Mouse (Mus musculus) stomach, embryonic 14.5 days (tissue): ENCODE data around the gene Scyl3. TPM values are rescaled to one million over a fixed set of nuclear protein-coding genes. Genes with fewer than 3 reads are reported as not detected.

Experiments used
- ATAC-seq: fragments of 200-750 bp; cut with Nextera tagmentation; 2 replicates; pipeline ENCODE4 v1.8.0; 2017; ENCODE audit warnings: low read depth, moderate TSS enrichment; ENCODE audit not compliant: insufficient number of reproducible peaks, insufficient read depth, low FRiP score
- H3K27ac ChIP-seq: fragments of 300-500 bp; sonication (generic); 2 replicates; pipeline ENCODE4 v1.5.1; 2014; ENCODE audit warnings: mild to moderate bottlenecking, low read length, moderate library complexity, mixed read lengths
- H3K27me3 ChIP-seq: fragments of 300-500 bp; sonication (generic); 2 replicates; pipeline ENCODE4 v1.6.1; 2014; ENCODE audit warnings: low read length, control low read depth, mixed read lengths; ENCODE audit not compliant: control insufficient read depth, insufficient read depth
- H3K36me3 ChIP-seq: fragments of 300-500 bp; sonication (generic); 2 replicates; pipeline ENCODE4 v1.6.1; 2014; ENCODE audit warnings: mild to moderate bottlenecking, control low read depth, low read length, moderate library complexity, mixed read lengths; ENCODE audit not compliant: control insufficient read depth, insufficient read depth
- H3K4me1 ChIP-seq: fragments of 300-500 bp; sonication (generic); 2 replicates; pipeline ENCODE4 v1.6.1; 2014; ENCODE audit warnings: low read length, control low read depth, mixed read lengths; ENCODE audit not compliant: control insufficient read depth, insufficient read depth
- H3K4me2 ChIP-seq: fragments of 300-500 bp; sonication (generic); replicated peaks from 2 replicates; pipeline ENCODE4 v1.6.1; 2014; ENCODE audit warnings: low read depth, low read length, control low read depth
- H3K4me3 ChIP-seq: fragments of 300-500 bp; sonication (generic); 2 replicates; pipeline ENCODE4 v1.5.1; 2014; ENCODE audit warnings: low read depth, low read length, control low read depth
- H3K9ac ChIP-seq: fragments of 300-500 bp; sonication (generic); replicated peaks from 2 replicates; pipeline ENCODE4 v1.6.1; 2014; ENCODE audit warnings: low read depth, mild to moderate bottlenecking, control low read depth, low read length, moderate library complexity, mixed read lengths
- H3K9me3 ChIP-seq: fragments of 300-500 bp; sonication (generic); 2 replicates; pipeline ENCODE4 v1.6.1; 2016; ENCODE audit warnings: low read depth, low read length, control low read depth; ENCODE audit not compliant: control insufficient read depth
- WGBS: fragments of 180-500 bp; shearing (Covaris S2); extraction: QIAGEN DNeasy Blood & Tissue Kit; methylation state at CpG from one replicate; pipeline ENCODE4 v1.1.7; 2014; 5-methylcytosine and 5-hydroxymethylcytosine counted together
- polyA plus RNA-seq: library from polyadenylated mRNA; unstranded; fragments of >200 nt; fragmentation: Nextera tagmentation; extraction: Ambion mirVana; gene quantifications from 2 replicates; pipeline ENCODE4 v1.2.1, GENCODE M21; 2014

Gene Scyl3
- polyA plus RNA-seq, 1 experiment from 2014 or later, result 16.6 TPM

DNA sequence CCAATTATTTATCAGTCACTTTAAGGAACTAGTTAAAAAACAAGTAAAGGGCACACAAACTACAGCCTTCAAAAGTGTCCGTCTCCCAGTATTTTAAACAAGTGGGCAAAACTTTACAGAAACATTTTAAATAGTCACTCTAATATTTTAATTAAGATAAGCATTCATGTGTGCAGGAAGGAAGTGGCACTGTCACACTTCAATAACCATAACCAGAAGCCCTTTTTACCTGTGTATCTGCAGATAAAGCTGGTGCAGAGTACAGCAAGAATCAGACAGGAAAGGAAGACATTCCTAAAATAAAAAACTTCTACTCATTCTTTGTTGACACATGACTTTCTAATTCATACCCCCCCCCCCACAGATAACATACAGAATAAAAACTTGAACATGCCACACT, 47.6 kb downstream of the Scyl3 start:
- H3K4me1 ChIP-seq, result no peaks in the 10 kb centered on the region
- H3K36me3 ChIP-seq, result peaks cover 7% of the 10 kb centered on the region
- no peak for ATAC-seq
- no peak overlapping the region for H3K9ac ChIP-seq
- H3K4me3 ChIP-seq, result no peak overlapping the region
- WGBS, result 84% methylated on average over 1 of the region's 1 CpGs
- H3K27me3 ChIP-seq, result no peaks in the 10 kb centered on the region
- H3K9me3 ChIP-seq, result no peaks in the 10 kb centered on the region
- H3K27ac ChIP-seq, result no peak overlapping the region
- no peak overlapping the region for H3K4me2 ChIP-seq

DNA sequence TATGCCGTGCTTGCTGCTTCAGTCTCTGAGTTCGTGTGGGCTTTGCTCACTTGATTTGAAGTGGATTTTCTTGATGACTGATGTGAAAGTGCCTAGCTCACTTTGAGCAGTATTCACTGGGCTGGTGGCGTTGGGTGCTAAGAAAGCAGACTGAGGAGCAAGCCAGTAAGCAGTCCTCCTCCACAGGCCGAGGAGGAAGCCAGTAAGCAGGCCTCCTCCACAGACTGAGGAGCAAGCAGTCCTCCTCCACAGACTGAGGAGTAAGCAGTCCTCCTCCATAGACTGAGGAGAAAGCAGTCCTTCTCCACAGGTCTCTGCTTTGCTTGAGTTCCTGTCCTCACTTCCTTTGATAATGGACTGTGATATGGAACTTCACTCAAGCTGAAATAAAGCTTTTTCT, 63.5 kb downstream of the Scyl3 start:
- Histone ChIP-seq H3K36me3 (peaks cover under 1% of the 10 kb centered on the region; the same call in 1 of the 2 replicates), H3K4me3 (no peak overlapping the region), H3K4me1 (peaks cover 5% of the 10 kb centered on the region; the same call in 1 of the 2 replicates), H3K4me2 (no peak overlapping the region), H3K27me3 (no peaks in the 10 kb centered on the region), H3K9me3 (no peaks in the 10 kb centered on the region), H3K27ac (no peak overlapping the region), H3K9ac (no peak overlapping the region)
- WGBS, result 79% methylated on average over 4 of the region's 4 CpGs
- no peak for ATAC-seq

DNA sequence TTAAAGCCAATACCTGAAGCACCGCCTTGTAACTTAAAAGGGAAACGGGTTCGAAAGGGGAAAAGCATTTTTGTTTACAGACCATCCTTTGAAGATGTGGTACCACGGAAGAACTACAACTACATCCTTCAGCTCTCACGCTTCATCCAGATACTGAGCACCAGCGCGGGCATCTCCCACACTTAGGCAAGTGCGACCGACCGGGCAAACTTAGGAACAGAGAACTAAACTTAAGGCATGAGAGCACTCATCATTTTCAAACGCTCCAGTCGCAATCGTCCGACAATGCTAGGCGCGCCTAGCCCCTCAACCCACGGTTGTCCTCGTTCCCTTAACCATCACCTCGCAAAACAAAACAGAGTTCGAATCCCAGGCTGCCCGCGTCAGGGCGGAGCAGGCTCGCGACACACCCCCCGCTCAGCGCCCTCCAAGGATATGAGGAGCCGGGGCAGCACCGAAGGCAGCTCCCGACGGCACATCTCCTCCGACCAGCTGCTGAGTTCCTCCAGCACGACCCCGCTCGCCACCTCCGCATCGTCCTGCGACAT, 65.3 kb downstream of the Scyl3 start:
- peak; percentile 71 for ATAC-seq
- peak overlapping the region; percentile 27; the same call in 1 of the 2 replicates for H3K27ac ChIP-seq
- no peaks in the 10 kb centered on the region for H3K36me3 ChIP-seq
- H3K4me2 ChIP-seq, result peak overlapping the region; percentile 76
- peaks cover 5% of the 10 kb centered on the region; the same call in 1 of the 2 replicates for H3K4me1 ChIP-seq
- peak overlapping the region; percentile 71 for H3K4me3 ChIP-seq
- H3K27me3 ChIP-seq, result no peaks in the 10 kb centered on the region
- no peaks in the 10 kb centered on the region for H3K9me3 ChIP-seq
- peak overlapping the region; percentile 64 for H3K9ac ChIP-seq
- 1% methylated on average over 38 of the region's 38 CpGs for WGBS

GRCm38 (mm10) chr1:163994721-163995608, 66.1 kb downstream of the Scyl3 start, which contains the start of the genes BC055324 and Mettl18:
Gene BC055324 (minus strand): TSS chr1:163994796.
Gene Mettl18 (plus strand): TSS chr1:163994889.
- Histone ChIP-seq H3K4me1 (peaks cover 5% of the 10 kb centered on the region; the same call in 1 of the 2 replicates), H3K4me2 (peak within 1 kb of the TSS; percentile 76), H3K27me3 (no peaks in the 10 kb centered on the region), H3K9me3 (no peaks in the 10 kb centered on the region), H3K9ac (peak within 1 kb of the TSS; percentile 64), H3K36me3 (no peaks in the 10 kb centered on the region), H3K27ac (peak within 1 kb of the TSS; percentile 35; the same call in 1 of the 2 replicates), H3K4me3 (peak within 1 kb of the TSS; percentile 71)
- peak; percentile 96 for ATAC-seq
- 3% methylated on average over 43 of the region's 43 CpGs for WGBS

- no peak for ATAC-seq
- Histone ChIP-seq H3K4me1 (peaks cover 5% of the 10 kb centered on the region; the same call in 1 of the 2 replicates), H3K27ac (no peak overlapping the region), H3K4me3 (peak overlapping the region; percentile 71), H3K9ac (peak overlapping the region; percentile 47; the same call in 1 of the 2 replicates), H3K36me3 (no peaks in the 10 kb centered on the region), H3K9me3 (no peaks in the 10 kb centered on the region), H3K4me2 (peak overlapping the region; percentile 55), H3K27me3 (no peaks in the 10 kb centered on the region)
- WGBS, result 96% methylated on average over 1 of the region's 2 CpGs
Measured at GRCm38 (mm10) chr1:163995609-163995913, 66.7 kb downstream of the Scyl3 start.

GRCm38 (mm10) chr1:164001831-164002452, 73.0 kb downstream of the Scyl3 start:
- no peak overlapping the region for H3K4me2 ChIP-seq
- no peaks in the 10 kb centered on the region for H3K27me3 ChIP-seq
- no peaks in the 10 kb centered on the region for H3K4me1 ChIP-seq
- no peak overlapping the region for H3K9ac ChIP-seq
- H3K27ac ChIP-seq, result no peak overlapping the region
- no peaks in the 10 kb centered on the region for H3K36me3 ChIP-seq
- no peak overlapping the region for H3K4me3 ChIP-seq
- WGBS, result 69% methylated on average over 6 of the region's 6 CpGs
- no peaks in the 10 kb centered on the region for H3K9me3 ChIP-seq
- ATAC-seq, result no peak

DNA sequence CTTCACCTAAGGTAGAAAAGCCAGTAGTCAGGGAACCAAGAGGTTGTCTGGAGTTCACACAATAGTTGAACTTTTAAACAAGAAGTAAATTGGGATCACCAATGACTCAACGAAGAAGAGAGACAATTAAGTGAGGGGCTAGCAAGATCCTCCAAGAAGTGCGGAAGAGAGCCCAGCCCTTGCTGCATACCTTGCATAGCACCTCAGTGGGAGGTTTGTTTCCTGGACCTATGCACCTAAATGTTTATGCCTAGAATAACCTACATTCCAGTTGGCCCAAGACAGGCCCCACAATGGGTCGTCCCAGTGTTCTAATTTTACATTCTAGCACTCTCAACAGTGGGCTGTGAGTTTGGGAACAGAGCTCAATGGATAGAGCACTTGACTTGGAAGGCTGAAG, 75.4 kb downstream of the Scyl3 start:
- Histone ChIP-seq H3K36me3 (no peaks in the 10 kb centered on the region), H3K9me3 (no peaks in the 10 kb centered on the region), H3K9ac (no peak overlapping the region), H3K27me3 (no peaks in the 10 kb centered on the region), H3K4me1 (no peaks in the 10 kb centered on the region), H3K4me2 (no peak overlapping the region), H3K4me3 (no peak overlapping the region), H3K27ac (no peak overlapping the region)
- ATAC-seq, result no peak
- WGBS, result 75% methylated on average over 3 of the region's 3 CpGs
